Mouse (Mus musculus) myocyte (in vitro differentiated cells): Measurements from ENCODE around the gene Clint1. TPM values are rescaled to one million over a fixed set of nuclear protein-coding genes. Genes with fewer than 3 reads are reported as not detected.

Experiments used
- H3K27me3 ChIP-seq: one replicate; pipeline ENCODE4 v1.6.1; 2011; ENCODE audit not compliant: control insufficient read depth, insufficient read depth, insufficient read length
- H3K36me3 ChIP-seq: one replicate; pipeline ENCODE4 v1.6.1; 2011; ENCODE audit not compliant: control insufficient read depth, insufficient read depth
- H3K4me2 ChIP-seq: one replicate; pipeline ENCODE4 v1.6.1; 2011; ENCODE audit warnings: low read depth, control low read depth
- H3K4me3 ChIP-seq: one replicate; pipeline ENCODE4 v1.5.1; 2011; ENCODE audit warnings: mild to moderate bottlenecking, control low read depth, moderate library complexity
- H3K79me2 ChIP-seq: one replicate; pipeline ENCODE4 v1.6.1; 2011; ENCODE audit not compliant: control insufficient read depth, insufficient read depth
- H3ac ChIP-seq: one replicate; pipeline ENCODE4 v1.6.1; 2011; ENCODE audit not compliant: control insufficient read depth, insufficient read length
- CEBPB ChIP-seq: IDR thresholded peaks from 2 replicates; pipeline ENCODE4 v1.6.1; 2011; ENCODE audit warnings: mild to moderate bottlenecking, moderate library complexity; ENCODE audit not compliant: poor library complexity, insufficient read depth, severe bottlenecking
- E2F4 ChIP-seq: IDR thresholded peaks from one replicate; pipeline ENCODE4 v1.6.1; 2011; ENCODE audit warnings: mild to moderate bottlenecking, control low read depth, moderate library complexity; ENCODE audit not compliant: insufficient read depth
- MAX ChIP-seq: IDR thresholded peaks from one replicate; pipeline ENCODE4 v1.6.1; 2011; ENCODE audit warnings: low read depth, mild to moderate bottlenecking, control low read depth
- MYOD1 ChIP-seq, 3 experiments: IDR thresholded peaks; one replicate each; pipeline ENCODE4 v1.6.1; 2011; ENCODE audit warnings: control low read depth in 2 of 3, low read depth in 2 of 3, mild to moderate bottlenecking in 2 of 3, moderate library complexity in 1 of 3; ENCODE audit not compliant: insufficient read length in 2 of 3, control insufficient read depth in 1 of 3
- MYOG ChIP-seq, 3 experiments: IDR thresholded peaks; one replicate each; pipeline ENCODE4 v1.6.1; 2011; ENCODE audit warnings: control low read depth in 2 of 3, low read depth in 2 of 3, mild to moderate bottlenecking in 2 of 3; ENCODE audit not compliant: insufficient read length in 2 of 3, control insufficient read depth in 1 of 3, insufficient read depth in 1 of 3
- POLR2A ChIP-seq: IDR thresholded peaks from one replicate; pipeline ENCODE4 v1.6.1; 2011; ENCODE audit warnings: low read depth, mild to moderate bottlenecking, control low read depth, moderate library complexity; ENCODE audit not compliant: insufficient read length
- POLR2AphosphoS2 ChIP-seq: IDR thresholded peaks from one replicate; pipeline ENCODE4 v1.6.1; 2011; ENCODE audit warnings: low read depth, control low read depth; ENCODE audit not compliant: insufficient read length
- REST ChIP-seq: IDR thresholded peaks from one replicate; pipeline ENCODE4 v1.6.1; 2011; ENCODE audit warnings: mild to moderate bottlenecking, control low read depth, moderate library complexity; ENCODE audit not compliant: insufficient read depth, insufficient read length
- SRF ChIP-seq: IDR thresholded peaks from one replicate; pipeline ENCODE4 v1.6.1; 2011; ENCODE audit warnings: low read depth; ENCODE audit not compliant: control insufficient read depth, insufficient read length
- TCF12 ChIP-seq: IDR thresholded peaks from one replicate; pipeline ENCODE4 v1.6.1; 2011; ENCODE audit warnings: mild to moderate bottlenecking, control low read depth; ENCODE audit not compliant: poor library complexity, insufficient read depth, severe bottlenecking
- TCF3 ChIP-seq: IDR thresholded peaks from one replicate; pipeline ENCODE4 v1.6.1; 2011; ENCODE audit warnings: low read depth, control low read depth; ENCODE audit not compliant: insufficient read length
- USF1 ChIP-seq: IDR thresholded peaks from one replicate; pipeline ENCODE4 v1.6.1; 2011; ENCODE audit warnings: low read depth, mild to moderate bottlenecking, control low read depth, moderate library complexity
- polyA plus RNA-seq: library from polyadenylated mRNA; unstranded; fragments of >200 nt; fragmentation: generic; extraction: Trizol; gene quantifications from one replicate; pipeline ENCODE4 v1.2.1, GENCODE M21; 2012; ENCODE audit warnings: missing spikeins

The Clint1 gene
- polyA plus RNA-seq, 1 experiment = 32.5 TPM

GRCm38 (mm10) chr11:45918018-45918417 is 66.2 kb downstream of the Clint1 start:
- Histone ChIP-seq H3ac (no peak overlapping the region), H3K36me3 (no peaks in the 10 kb centered on the region), H3K4me2 (no peak overlapping the region), H3K79me2 (no peaks in the 10 kb centered on the region), H3K4me3 (no peak overlapping the region), H3K27me3 (no peaks in the 10 kb centered on the region)
- TF ChIP-seq TCF12 (no peak), USF1 (peak; percentile 53), MAX (no peak)

DNA sequence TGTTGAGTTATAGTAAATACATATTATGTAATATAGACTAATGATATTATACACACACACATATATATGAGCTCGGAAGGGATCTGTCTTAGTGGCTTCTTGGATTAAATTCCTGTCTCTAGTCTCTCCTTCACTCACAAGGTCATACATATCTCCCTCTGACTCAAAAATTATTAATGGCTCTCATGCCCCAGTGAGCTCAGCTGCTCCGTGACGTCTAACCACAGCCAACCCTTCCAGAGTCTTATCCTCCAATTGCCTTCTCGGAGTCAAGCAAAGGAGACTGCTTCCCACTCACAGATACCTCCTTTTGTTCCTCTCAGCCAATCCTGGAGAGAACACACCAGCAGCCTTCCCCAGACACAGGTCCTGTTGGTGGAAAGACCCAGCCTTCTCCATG is 67.0 kb downstream of the Clint1 start:
- no peak overlapping the region for H3ac ChIP-seq
- H3K4me2 ChIP-seq = no peak overlapping the region
- TF ChIP-seq REST (no peak), MAX (no peak), CEBPB (no peak), POLR2A (no peak), TCF12 (no peak), SRF (no peak), E2F4 (no peak), POLR2AphosphoS2 (no peak)
- no peak overlapping the region for H3K4me3 ChIP-seq
- no peaks in the 10 kb centered on the region for H3K79me2 ChIP-seq
- H3K27me3 ChIP-seq = no peaks in the 10 kb centered on the region
- no peaks in the 10 kb centered on the region for H3K36me3 ChIP-seq

DNA sequence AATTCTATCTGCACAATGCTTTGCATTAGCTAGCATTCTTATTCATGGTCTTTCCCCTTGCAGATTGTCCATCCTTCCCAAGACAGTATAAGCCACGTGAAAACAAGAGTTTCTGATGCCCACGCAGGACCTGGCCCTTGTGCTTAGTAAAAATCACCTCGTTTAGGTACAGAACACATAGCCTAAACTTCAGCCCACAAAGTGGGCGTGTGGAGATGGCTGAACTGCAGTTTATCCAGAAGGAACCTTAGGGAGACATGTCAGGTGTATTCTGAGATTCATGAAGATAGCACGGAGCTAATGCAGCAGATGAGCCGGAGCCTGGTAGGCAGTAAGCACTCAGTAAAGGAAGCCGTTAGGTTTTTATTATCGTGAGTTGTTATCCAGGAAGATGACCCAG is 69.2 kb downstream of the Clint1 start:
- TF ChIP-seq USF1 = no peak
- no peak for TF ChIP-seq TCF12
- TF ChIP-seq POLR2AphosphoS2 = no peak
- TF ChIP-seq REST = no peak
- no peak for TF ChIP-seq TCF3
- no peak for TF ChIP-seq POLR2A
- TF ChIP-seq MYOG (IDR thresholded peaks at IDR 0.05; ENCODE audit: control insufficient read depth in 1 of 3, insufficient read depth in 1 of 3, insufficient read length in 2 of 3, low read depth in 2 of 3) = no peak
- TF ChIP-seq MYOD1 (IDR thresholded peaks at IDR 0.05; ENCODE audit: control insufficient read depth in 1 of 3, insufficient read length in 2 of 3, low read depth in 2 of 3) = no peak
- no peak for TF ChIP-seq E2F4
- no peak for TF ChIP-seq SRF
- Histone ChIP-seq H3K27me3 (no peaks in the 10 kb centered on the region), H3K36me3 (no peaks in the 10 kb centered on the region), H3K4me3 (no peak overlapping the region), H3K4me2 (no peak overlapping the region), H3K79me2 (no peaks in the 10 kb centered on the region), H3ac (no peak overlapping the region)

DNA sequence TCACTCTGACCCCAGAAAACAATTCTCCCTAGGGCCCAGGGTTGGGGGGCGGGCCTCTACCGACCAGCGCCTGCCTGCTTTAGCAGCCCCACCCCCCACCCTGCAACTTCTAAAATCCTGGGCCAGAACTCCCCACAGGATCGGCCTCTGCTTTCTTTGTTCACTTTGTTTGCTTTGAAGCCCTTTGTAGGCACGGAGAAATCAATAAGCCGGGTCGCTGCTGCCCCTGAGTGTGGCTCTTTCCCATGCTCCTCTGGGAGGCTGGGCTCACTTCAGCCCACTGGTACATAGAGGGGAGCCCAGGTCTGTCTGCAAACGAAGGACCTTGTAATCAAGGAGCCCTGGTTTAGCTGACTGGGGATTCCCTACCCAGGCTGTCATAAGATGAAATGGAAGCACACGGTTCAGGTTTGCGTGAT is 69.6 kb downstream of the Clint1 start:
- Histone ChIP-seq H3K36me3 (no peaks in the 10 kb centered on the region), H3ac (no peak overlapping the region), H3K79me2 (no peaks in the 10 kb centered on the region), H3K4me2 (no peak overlapping the region), H3K4me3 (no peak overlapping the region), H3K27me3 (no peaks in the 10 kb centered on the region)
- TF ChIP-seq MAX (no peak), SRF (no peak), POLR2AphosphoS2 (no peak), CEBPB (no peak)

GRCm38 (mm10) chr11:45925436-45925835 is 73.6 kb downstream of the Clint1 start:
- Histone ChIP-seq H3K36me3 (no peaks in the 10 kb centered on the region), H3ac (no peak overlapping the region), H3K4me3 (no peak overlapping the region), H3K27me3 (no peaks in the 10 kb centered on the region), H3K4me2 (no peak overlapping the region), H3K79me2 (no peaks in the 10 kb centered on the region)
- no peak for TF ChIP-seq MYOG (IDR thresholded peaks at IDR 0.05; ENCODE audit: control insufficient read depth in 1 of 3, insufficient read depth in 1 of 3, insufficient read length in 2 of 3, low read depth in 2 of 3)
- TF ChIP-seq TCF12 = no peak
- no peak for TF ChIP-seq SRF
- TF ChIP-seq TCF3 = no peak
- TF ChIP-seq MAX = no peak
- no peak for TF ChIP-seq CEBPB
- TF ChIP-seq POLR2A = no peak
- TF ChIP-seq REST = no peak
- no peak for TF ChIP-seq E2F4
- TF ChIP-seq USF1 = no peak
- no peak for TF ChIP-seq POLR2AphosphoS2
- no peak for TF ChIP-seq MYOD1 (IDR thresholded peaks at IDR 0.05; ENCODE audit: control insufficient read depth in 1 of 3, insufficient read length in 2 of 3, low read depth in 2 of 3)
